Mouse (Mus musculus) neural tube, embryonic 12.5 days (tissue): ENCODE measurements around the gene Olfr1367. TPM values are rescaled to one million over a fixed set of nuclear protein-coding genes. Genes with fewer than 3 reads are reported as not detected.

Experiments
- ATAC-seq: fragments of 200-750 bp; cut with Nextera tagmentation; 2 replicates; pipeline ENCODE4 v1.8.0; 2017; ENCODE audit warnings: low read depth, mild to moderate bottlenecking, moderate TSS enrichment, moderate library complexity; ENCODE audit not compliant: low FRiP score
- H3K27ac ChIP-seq: fragments of 300-500 bp; sonication (generic); 2 replicates; pipeline ENCODE4 v1.5.1; 2016
- H3K27me3 ChIP-seq: fragments of 300-500 bp; sonication (generic); replicated peaks from 2 replicates; pipeline ENCODE4 v1.6.1; 2016; ENCODE audit warnings: mild to moderate bottlenecking
- H3K36me3 ChIP-seq: fragments of 300-500 bp; sonication (generic); 2 replicates; pipeline ENCODE4 v1.6.1; 2016; ENCODE audit warnings: mild to moderate bottlenecking
- H3K4me1 ChIP-seq: fragments of 300-500 bp; sonication (generic); 2 replicates; pipeline ENCODE4 v1.6.1; 2016
- H3K4me2 ChIP-seq: fragments of 300-500 bp; sonication (generic); replicated peaks from 2 replicates; pipeline ENCODE4 v1.6.1; 2016; ENCODE audit warnings: mild to moderate bottlenecking
- H3K4me3 ChIP-seq: fragments of 300-500 bp; sonication (generic); 2 replicates; pipeline ENCODE4 v1.5.1; 2016
- H3K9ac ChIP-seq: fragments of 300-500 bp; sonication (generic); 2 replicates; pipeline ENCODE4 v1.6.1; 2016; ENCODE audit warnings: mild to moderate bottlenecking
- H3K9me3 ChIP-seq: fragments of 300-500 bp; sonication (generic); 2 replicates; pipeline ENCODE4 v1.6.1; 2016; ENCODE audit warnings: mild to moderate bottlenecking
- WGBS: fragments of 180-500 bp; shearing (Covaris S2); methylation state at CpG from one replicate; pipeline ENCODE4 v1.1.7; 2016; 5-methylcytosine and 5-hydroxymethylcytosine counted together
- polyA plus RNA-seq: library from polyadenylated mRNA; unstranded; fragments of >200 nt; fragmentation: Nextera tagmentation; extraction: Ambion mirVana; gene quantifications from 2 replicates; pipeline ENCODE4 v1.2.1, GENCODE M21; 2016

The Olfr1367 gene
- not detected in 2 replicates for polyA plus RNA-seq

GRCm38 (mm10) chr13:21346610-21347009 lies at the start of gene Olfr1367:
Olfr1367 (plus strand) TSS chr13:21346910.
- no peak for ATAC-seq
- Histone ChIP-seq H3K4me3 (no peak within 1 kb of the TSS), H3K9me3 (no peaks in the 10 kb centered on the region), H3K36me3 (no peaks in the 10 kb centered on the region), H3K27me3 (no peaks in the 10 kb centered on the region), H3K9ac (no peak within 1 kb of the TSS), H3K27ac (no peak within 1 kb of the TSS), H3K4me2 (no peak within 1 kb of the TSS), H3K4me1 (no peaks in the 10 kb centered on the region)
- 89% methylated on average over 1 of the region's 1 CpGs for WGBS

GRCm38 (mm10) chr13:21298557-21298956 lies 48.2 kb upstream of the Olfr1367 start:
- ATAC-seq: no peak
- Histone ChIP-seq H3K9ac (no peak overlapping the region), H3K4me3 (no peak overlapping the region), H3K36me3 (no peaks in the 10 kb centered on the region), H3K4me2 (no peak overlapping the region), H3K27me3 (no peaks in the 10 kb centered on the region), H3K9me3 (no peaks in the 10 kb centered on the region), H3K4me1 (no peaks in the 10 kb centered on the region), H3K27ac (no peak overlapping the region)
- 58% methylated on average over 3 of the region's 3 CpGs for WGBS

DNA sequence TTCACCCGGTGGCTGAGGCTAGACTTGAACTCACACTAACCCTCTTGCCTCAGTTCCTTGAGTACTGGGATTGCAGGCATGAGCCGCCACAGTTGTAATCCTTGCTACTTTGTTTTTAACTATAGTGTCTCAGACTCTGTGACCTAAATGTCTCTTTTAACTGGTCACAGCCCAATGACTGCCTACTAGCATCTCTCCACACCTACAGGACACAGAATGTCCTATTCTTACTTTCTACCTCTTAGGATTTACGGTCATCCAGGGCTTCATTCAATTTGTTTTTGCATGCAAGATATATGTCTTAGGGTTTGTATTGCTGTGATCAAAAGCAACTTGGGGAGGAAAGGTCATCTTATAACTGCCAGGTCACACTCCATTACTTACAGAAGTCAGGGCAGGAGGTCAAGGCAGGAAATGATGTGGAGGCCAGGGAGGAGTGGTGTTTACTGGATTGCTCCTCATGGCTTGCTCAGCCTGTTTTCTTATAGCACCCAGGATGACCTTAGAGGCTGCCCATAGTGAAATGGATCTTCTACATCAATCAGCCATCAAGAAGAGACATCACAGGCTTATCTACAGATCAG lies 42.1 kb upstream of the Olfr1367 start:
- Histone ChIP-seq H3K4me2 (no peak overlapping the region), H3K27ac (no peak overlapping the region), H3K4me3 (no peak overlapping the region), H3K4me1 (no peaks in the 10 kb centered on the region), H3K36me3 (no peaks in the 10 kb centered on the region), H3K9ac (no peak overlapping the region), H3K9me3 (no peaks in the 10 kb centered on the region), H3K27me3 (no peaks in the 10 kb centered on the region)
- 69% methylated on average over 3 of the region's 3 CpGs for WGBS
- ATAC-seq: no peak

DNA sequence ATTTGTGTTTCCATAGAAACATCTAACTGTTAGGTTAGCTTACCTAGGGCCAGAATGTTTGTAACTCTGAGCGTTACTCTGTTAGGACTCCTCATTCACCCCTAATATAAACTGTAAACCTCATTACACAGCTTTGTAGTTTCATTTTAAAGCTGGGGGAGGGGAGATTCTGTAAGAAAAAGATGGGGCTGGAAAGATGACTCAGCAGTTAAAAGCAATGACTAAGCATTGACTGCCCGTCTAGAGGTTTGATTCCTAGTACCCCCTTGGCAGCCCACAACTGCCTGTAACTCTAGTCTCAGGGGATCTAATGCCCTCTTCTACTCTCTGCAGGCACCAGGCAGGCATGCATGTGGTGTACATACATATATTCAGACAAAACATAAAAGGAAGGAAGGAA lies 36.9 kb upstream of the Olfr1367 start:
- Histone ChIP-seq H3K27ac (no peak overlapping the region), H3K4me1 (no peaks in the 10 kb centered on the region), H3K9me3 (no peaks in the 10 kb centered on the region), H3K4me3 (no peak overlapping the region), H3K4me2 (no peak overlapping the region), H3K9ac (no peak overlapping the region), H3K27me3 (no peaks in the 10 kb centered on the region), H3K36me3 (no peaks in the 10 kb centered on the region)
- WGBS: 76% methylated on average over 2 of the region's 2 CpGs
- ATAC-seq: no peak

DNA sequence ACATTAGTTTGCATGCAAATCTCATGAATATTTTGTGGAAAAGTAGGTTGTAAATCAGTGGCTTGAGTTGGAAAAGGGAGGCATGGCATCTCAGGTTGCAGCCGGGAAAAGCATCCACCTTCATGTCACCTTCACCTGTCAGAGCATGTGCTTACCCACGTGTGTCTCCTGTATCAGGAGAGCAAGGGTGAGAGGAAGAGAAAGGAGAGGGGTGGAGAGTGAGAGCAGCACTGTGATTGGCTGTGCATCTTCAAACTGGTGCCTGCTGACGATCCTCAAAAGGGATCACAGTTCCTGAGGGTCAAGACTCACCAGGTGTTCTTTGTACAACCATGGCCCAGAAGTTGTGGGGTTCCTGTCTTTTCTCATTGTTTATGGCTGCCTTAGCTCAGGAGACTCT lies 34.8 kb upstream of the Olfr1367 start, which contains the start of gene Gpx6:
Gene Gpx6, plus strand, starts transcription at position 200 of the 400 bp plus-strand sequence.
- no peaks in the 10 kb centered on the region for H3K9me3 ChIP-seq
- H3K4me2 ChIP-seq: no peak within 1 kb of the TSS
- no peak for ATAC-seq
- no peaks in the 10 kb centered on the region for H3K4me1 ChIP-seq
- H3K36me3 ChIP-seq: no peaks in the 10 kb centered on the region
- H3K4me3 ChIP-seq: no peak within 1 kb of the TSS
- no peak within 1 kb of the TSS for H3K9ac ChIP-seq
- H3K27me3 ChIP-seq: no peaks in the 10 kb centered on the region
- WGBS: 20% methylated on average over 3 of the region's 3 CpGs
- no peak within 1 kb of the TSS for H3K27ac ChIP-seq

DNA sequence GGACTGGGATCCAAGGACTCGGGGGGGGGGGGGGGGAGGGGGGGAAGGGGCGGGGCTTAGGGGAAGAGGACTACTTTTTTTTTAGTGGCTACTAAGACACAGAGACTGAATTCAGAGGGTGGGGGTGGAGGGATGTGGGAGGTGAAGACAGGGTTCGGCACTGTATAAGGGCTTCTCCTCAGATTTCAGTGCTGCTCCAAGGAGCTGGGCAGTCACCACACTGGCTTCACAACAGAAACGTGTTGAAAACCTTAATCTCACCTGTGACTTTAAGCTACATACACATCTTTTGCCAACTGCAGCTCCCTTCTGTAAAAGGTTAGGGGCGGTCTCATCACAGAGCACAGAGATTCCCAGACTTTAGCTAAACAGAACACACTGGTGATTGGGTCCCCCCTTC lies 33.9 kb upstream of the Olfr1367 start:
- ATAC-seq: no peak
- Histone ChIP-seq H3K9ac (no peak overlapping the region), H3K36me3 (no peaks in the 10 kb centered on the region), H3K9me3 (no peaks in the 10 kb centered on the region), H3K27me3 (no peaks in the 10 kb centered on the region), H3K4me1 (no peaks in the 10 kb centered on the region), H3K27ac (no peak overlapping the region), H3K4me2 (no peak overlapping the region), H3K4me3 (no peak overlapping the region)
- 35% methylated on average over 4 of the region's 5 CpGs for WGBS

- 88% methylated on average over 4 of the region's 4 CpGs for WGBS
Observed at GRCm38 (mm10) chr13:21313903-21314302, 32.8 kb upstream of the Olfr1367 start.

GRCm38 (mm10) chr13:21320262-21320661 lies 26.4 kb upstream of the Olfr1367 start:
- 69% methylated on average over 3 of the region's 3 CpGs for WGBS
- no peaks in the 10 kb centered on the region; the same call in 1 of the 2 replicates for H3K27me3 ChIP-seq
- no peak overlapping the region for H3K4me2 ChIP-seq
- H3K4me3 ChIP-seq: no peak overlapping the region
- no peak overlapping the region for H3K27ac ChIP-seq
- no peaks in the 10 kb centered on the region for H3K36me3 ChIP-seq
- ATAC-seq: no peak
- no peaks in the 10 kb centered on the region for H3K9me3 ChIP-seq
- H3K4me1 ChIP-seq: no peaks in the 10 kb centered on the region
- H3K9ac ChIP-seq: no peak overlapping the region

More at GRCm38 (mm10) chr13:21313903-21314302, 32.8 kb upstream of the Olfr1367 start:
- no peak overlapping the region for H3K4me2 ChIP-seq
- no peaks in the 10 kb centered on the region for H3K9me3 ChIP-seq
- no peaks in the 10 kb centered on the region for H3K27me3 ChIP-seq
- H3K27ac ChIP-seq: no peak overlapping the region
- H3K4me1 ChIP-seq: no peaks in the 10 kb centered on the region
- H3K4me3 ChIP-seq: no peak overlapping the region
- no peak overlapping the region for H3K9ac ChIP-seq
- no peaks in the 10 kb centered on the region for H3K36me3 ChIP-seq
- ATAC-seq: no peak

- no peak for ATAC-seq
- Histone ChIP-seq H3K4me2 (peak overlapping the region; percentile 48), H3K36me3 (no peaks in the 10 kb centered on the region), H3K9me3 (no peaks in the 10 kb centered on the region), H3K4me1 (no peaks in the 10 kb centered on the region), H3K4me3 (peak overlapping the region; percentile 5; the same call in 1 of the 2 replicates), H3K9ac (no peak overlapping the region), H3K27ac (no peak overlapping the region), H3K27me3 (no peaks in the 10 kb centered on the region; the same call in 1 of the 2 replicates)
- WGBS: 1% methylated on average over 18 of the region's 18 CpGs
Observed at GRCm38 (mm10) chr13:21321890-21322494, 24.7 kb upstream of the Olfr1367 start.

DNA sequence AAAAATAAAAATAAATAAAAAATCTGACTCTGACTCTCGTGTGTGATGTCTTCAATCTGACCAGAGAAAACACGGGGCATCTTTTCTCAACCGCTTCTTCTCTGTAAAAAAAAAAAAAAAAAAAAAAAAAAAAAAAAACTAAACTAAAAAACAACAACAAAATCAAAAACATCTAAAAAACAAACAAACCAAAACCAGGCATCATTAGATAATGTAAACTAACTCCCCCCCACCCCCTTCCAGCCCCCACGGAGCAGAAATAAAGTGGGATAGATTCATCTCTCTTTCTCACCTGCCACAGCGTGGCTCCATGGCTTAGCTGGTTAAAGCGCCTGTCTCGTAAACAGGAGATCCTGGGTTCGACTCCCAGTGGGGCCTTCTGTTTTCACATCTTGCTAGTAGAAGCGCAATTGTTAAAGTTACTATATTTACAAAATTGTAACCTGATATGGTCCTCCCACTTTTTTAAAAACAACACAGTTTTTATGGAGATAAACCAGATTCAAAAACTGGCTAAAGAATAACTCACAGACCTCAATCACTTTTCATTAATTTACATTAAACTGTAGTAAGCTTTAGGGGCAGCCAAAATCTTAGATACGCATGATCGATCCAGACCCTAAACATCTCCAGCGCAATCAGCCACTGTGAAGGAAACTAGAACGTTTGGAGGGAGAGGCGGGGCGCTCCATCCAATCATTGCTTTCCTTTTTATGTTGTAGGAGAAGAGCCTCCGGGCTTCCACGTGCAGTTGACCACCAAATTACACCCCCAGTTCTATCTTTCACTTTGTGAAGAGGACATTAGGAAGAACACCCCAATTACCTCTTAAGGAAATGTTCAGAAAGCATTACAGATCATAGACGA lies 24.0 kb upstream of the Olfr1367 start:
- ATAC-seq: no peak
- H3K4me3 ChIP-seq: 0 out of 2 replicates have a peak overlapping the region, but pooled peaks have one; percentile 5
- H3K27me3 ChIP-seq: no peaks in the 10 kb centered on the region; the same call in 1 of the 2 replicates
- 17% methylated on average over 18 of the region's 18 CpGs for WGBS
- no peaks in the 10 kb centered on the region for H3K36me3 ChIP-seq
- H3K4me1 ChIP-seq: 0 out of 2 replicates have a peak, but pooled peaks cover 3% of the 10 kb centered on the region
- H3K27ac ChIP-seq: no peak overlapping the region
- H3K9ac ChIP-seq: no peak overlapping the region
- peak overlapping the region; percentile 48 for H3K4me2 ChIP-seq
- no peaks in the 10 kb centered on the region for H3K9me3 ChIP-seq

GRCm38 (mm10) chr13:21323405-21323804 lies 23.3 kb upstream of the Olfr1367 start:
- Histone ChIP-seq H3K27me3 (no peaks in the 10 kb centered on the region; the same call in 1 of the 2 replicates), H3K9ac (no peak overlapping the region), H3K27ac (no peak overlapping the region), H3K36me3 (no peaks in the 10 kb centered on the region), H3K4me1 (0 out of 2 replicates have a peak, but pooled peaks cover 3% of the 10 kb centered on the region), H3K4me3 (no peak overlapping the region), H3K4me2 (peak overlapping the region; percentile 23), H3K9me3 (no peaks in the 10 kb centered on the region)
- no peak for ATAC-seq
- 71% methylated on average over 6 of the region's 6 CpGs for WGBS

DNA sequence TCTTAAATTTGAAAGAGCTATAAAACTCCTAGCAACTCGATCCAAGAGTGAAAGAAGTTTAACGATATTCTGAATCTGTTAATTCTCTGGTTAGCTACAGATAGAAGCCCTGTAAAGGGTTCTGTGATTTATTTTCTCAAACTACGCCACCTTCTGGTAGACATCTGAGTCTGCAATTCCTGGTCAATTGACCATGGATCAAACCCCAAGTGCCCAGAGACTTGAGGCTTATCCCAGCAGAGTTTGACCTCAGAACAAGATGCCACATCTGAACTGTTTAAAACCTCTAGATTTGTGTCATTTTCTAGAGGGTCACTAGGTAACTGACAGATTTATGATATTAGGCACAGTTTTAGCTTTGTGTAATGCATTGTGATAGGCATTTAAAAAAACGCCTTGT lies 20.5 kb upstream of the Olfr1367 start:
- Histone ChIP-seq H3K27ac (no peak overlapping the region), H3K4me2 (peak overlapping the region; percentile 56), H3K9me3 (no peaks in the 10 kb centered on the region), H3K27me3 (no peaks in the 10 kb centered on the region; the same call in 1 of the 2 replicates), H3K4me3 (no peak overlapping the region), H3K4me1 (0 out of 2 replicates have a peak, but pooled peaks cover 3% of the 10 kb centered on the region), H3K36me3 (no peaks in the 10 kb centered on the region), H3K9ac (no peak overlapping the region)
- peak; percentile 41; the same call in 1 of the 2 replicates for ATAC-seq
- WGBS: 11% methylated on average over 4 of the region's 4 CpGs
